Mouse (Mus musculus): ENCODE data around the gene Paqr9. TPM values are rescaled to one million over a fixed set of nuclear protein-coding genes. Genes with fewer than 3 reads are reported as not detected.

Gene Paqr9
- 1.6 and 2.6 TPM in 2 replicates for polyA plus RNA-seq (2012; rRNA removed; ENCODE audit: low replicate concordance)

DNA sequence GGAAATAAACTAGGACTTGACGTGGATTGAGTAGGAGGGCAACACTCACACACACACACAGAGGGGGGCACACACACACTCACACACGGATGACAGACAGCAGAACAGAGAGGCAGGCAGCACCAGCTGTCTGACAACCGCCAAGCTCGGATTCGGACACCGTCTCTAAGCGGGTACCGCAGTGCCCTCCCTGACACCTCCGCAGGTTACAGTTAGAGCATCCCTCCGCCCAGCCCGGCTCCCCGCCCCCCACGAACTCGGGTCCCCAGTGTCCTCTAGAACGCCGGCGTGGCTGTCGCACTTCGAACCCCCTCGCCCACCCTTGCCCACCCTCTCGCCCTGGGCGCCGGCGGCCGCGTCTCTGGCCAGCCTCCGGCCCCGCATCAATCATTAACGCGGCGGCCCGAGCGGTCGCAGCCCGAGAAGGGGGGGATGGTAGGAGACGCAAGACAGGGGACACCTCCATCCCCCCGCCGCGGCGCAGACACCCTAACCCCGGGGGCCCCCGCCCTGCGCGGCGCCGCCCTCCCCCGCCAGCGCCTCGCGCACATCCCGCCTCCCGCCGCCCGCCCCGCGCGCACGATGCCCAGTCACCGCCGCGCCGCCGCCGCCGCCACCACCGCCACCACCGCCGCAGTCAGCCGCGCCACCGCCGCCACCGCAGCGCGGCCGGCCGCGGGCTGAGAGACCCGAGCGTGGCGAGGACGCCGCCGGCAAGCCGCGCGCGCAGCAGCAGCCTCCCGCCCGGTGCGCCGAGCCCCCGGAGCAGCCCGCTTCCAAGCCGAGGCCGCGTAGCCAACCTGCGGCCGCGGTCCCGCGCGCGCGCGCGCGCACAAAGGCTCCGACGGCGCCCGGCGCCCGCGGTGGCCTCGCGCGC, at the start of gene Paqr9:
Paqr9 (plus strand) TSS at position 599 of the 877 bp plus-strand sequence.

DNA sequence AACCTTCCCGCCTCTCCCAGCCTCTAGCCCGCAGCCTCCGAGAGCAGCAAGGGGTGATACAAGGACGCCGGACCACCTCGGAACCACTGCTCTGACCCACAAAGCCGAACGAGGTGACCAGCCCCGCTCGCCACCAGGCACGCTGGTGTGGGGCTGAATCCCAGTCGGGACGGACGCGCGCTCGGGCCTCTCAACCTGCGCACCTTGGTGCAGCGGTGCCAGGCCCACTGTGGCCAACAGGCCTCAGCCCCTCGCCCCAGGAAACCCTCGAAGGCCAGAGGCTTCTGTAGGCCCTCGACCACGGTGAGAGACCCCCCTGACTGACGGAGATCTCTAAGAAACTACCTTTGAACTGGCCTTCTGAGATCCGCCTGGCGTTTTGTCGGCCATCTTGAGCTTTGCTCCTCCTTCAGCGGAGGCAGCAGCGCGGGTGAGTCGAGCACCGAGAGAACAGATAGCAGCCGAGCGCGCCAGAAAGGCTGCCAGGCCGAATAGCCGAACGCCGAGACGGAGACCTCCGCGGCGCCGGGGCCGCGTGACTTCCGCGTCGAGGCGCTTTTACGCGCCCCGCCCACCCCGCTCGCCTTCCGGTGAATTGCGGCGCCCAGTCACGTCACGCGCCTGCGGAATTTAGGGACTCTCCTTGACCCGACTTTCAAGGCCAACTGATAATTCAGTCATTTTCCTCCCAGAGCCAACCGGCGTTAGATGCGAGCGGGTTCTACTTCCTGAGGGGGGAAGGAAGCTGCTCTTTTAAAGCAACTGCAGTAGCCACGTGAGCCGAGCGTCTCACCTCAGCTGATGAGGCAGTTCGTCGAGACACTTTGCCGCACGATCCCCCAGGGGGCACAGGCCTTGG, 47.8 kb upstream of the Paqr9 start, which contains the start of gene U2surp:
U2surp (minus strand) TSS at position 525 of the 859 bp plus-strand sequence.

Other genes with a start within 250 kb of the Paqr9 start
- gene Chst2, start 152.9 kb upstream of the Paqr9 start, polyA plus RNA-seq (2012; rRNA removed; ENCODE audit: low replicate concordance) = 1.3 TPM in 2 replicates
- gene U2surp, start 47.7 kb upstream of the Paqr9 start, polyA plus RNA-seq (2012; rRNA removed; ENCODE audit: low replicate concordance) = 0.36 and 0.39 TPM in 2 replicates
- 0.05 and 0.11 TPM in 2 replicates for gene Pcolce2, start 77.9 kb downstream of the Paqr9 start, polyA plus RNA-seq (2012; rRNA removed; ENCODE audit: low replicate concordance)
- 1.7 and 3.9 TPM in 2 replicates for gene Trpc1, start 190.7 kb downstream of the Paqr9 start, polyA plus RNA-seq (2012; rRNA removed; ENCODE audit: low replicate concordance)

Data from duodenum, adult 2 months (tissue).